Mouse (Mus musculus) bone marrow, adult 2 months (tissue): ENCODE data around the gene Mindy4.

ENCODE experiments used
- CTCF ChIP-seq: fragments of 200-500 bp; IDR thresholded peaks from 2 replicates; pipeline ENCODE4 v1.5.1; 2011; ENCODE audit warnings: low read length, control low read depth; ENCODE audit not compliant: control insufficient read depth, insufficient read depth
- POLR2A ChIP-seq: fragments of 200-500 bp; IDR thresholded peaks from 2 replicates; pipeline ENCODE4 v1.6.1; 2011; ENCODE audit warnings: low read depth, mild to moderate bottlenecking, control low read depth, low read length, borderline replicate concordance; ENCODE audit not compliant: control insufficient read depth

GRCm38 (mm10) chr6:55159256-55159655 lies 43.9 kb upstream of the Mindy4 start:
- TF ChIP-seq CTCF (no peak), POLR2A (no peak)
